Comparison of ENCODE assay signal across 8 mouse cellular contexts in the genomic region with DNA sequence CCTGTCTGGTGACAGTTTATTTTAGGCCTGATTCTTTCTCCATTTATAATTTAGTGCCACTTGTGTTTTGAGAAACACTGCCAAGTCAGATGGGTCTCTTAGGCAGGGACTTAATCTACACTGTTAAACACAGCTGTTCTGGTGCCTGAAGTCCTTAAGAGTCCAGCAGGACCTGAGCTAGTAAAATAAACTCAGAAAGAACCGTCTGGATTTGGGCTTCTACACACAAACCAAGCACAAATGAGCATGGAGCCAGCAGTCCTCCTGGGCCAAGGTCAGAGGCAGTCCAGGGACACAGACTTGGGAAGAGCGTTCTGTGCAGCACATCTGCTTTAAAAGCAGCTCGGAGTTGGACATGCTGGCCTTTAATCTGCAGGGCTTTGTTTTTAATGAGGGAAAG.
DNase-seq lines count a peak whose midpoint lies in the region; ATAC-seq and TF ChIP-seq lines count a peak whose summit lies in the region.

No protein-coding gene starts in this region.

- H3K27me3 ChIP-seq in limb, embryonic 15.5 days: no peaks in the 10 kb centered on the region
- no peaks in the 10 kb centered on the region for H3K27me3 ChIP-seq in stomach, postnatal 0 days (ENCODE audit: control insufficient read depth, insufficient read depth, low read length)
- no peaks in the 10 kb centered on the region for H3K27me3 ChIP-seq in forebrain, embryonic 10.5 days (ENCODE audit: poor library complexity, severe bottlenecking)

- ATAC-seq in cerebellum, adult (ENCODE audit: insufficient number of reproducible peaks, low FRiP score, low TSS enrichment): no peak
- ATAC-seq in limb, embryonic 15.5 days (ENCODE audit: insufficient number of reproducible peaks, low FRiP score, low TSS enrichment, low read depth): peak; percentile 55; the same call in 1 of the 2 replicates
- ATAC-seq in stomach, postnatal 0 days (ENCODE audit: low FRiP score, low TSS enrichment): no peak; the same call in 1 of the 2 replicates
- ATAC-seq in monocyte, adult 5-6 weeks (replicated peaks; ENCODE audit: insufficient number of reproducible peaks, low FRiP score, low TSS enrichment, poor library complexity, severe bottlenecking): no peak

- H3K9ac ChIP-seq in limb, embryonic 15.5 days: no peak overlapping the region
- no peak overlapping the region for H3K9ac ChIP-seq in stomach, postnatal 0 days (ENCODE audit: low read length)

- H3K4me2 ChIP-seq in limb, embryonic 15.5 days: no peak overlapping the region
- H3K4me2 ChIP-seq in stomach, postnatal 0 days (replicated peaks; ENCODE audit: low read depth): no peak overlapping the region

- TF ChIP-seq EP300 in stomach, postnatal 0 days (optimal IDR thresholded peaks at IDR 0.05): no peak

- peak overlapping the region; percentile 75 for H3K27ac ChIP-seq in limb, embryonic 15.5 days
- peak overlapping the region; percentile 61; the same call in 1 of the 2 replicates for H3K27ac ChIP-seq in stomach, postnatal 0 days (replicated peaks)
- no peak overlapping the region for H3K27ac ChIP-seq in forebrain, embryonic 10.5 days

- no peak for TF ChIP-seq CTCF in stomach, postnatal 0 days (IDR thresholded peaks at IDR 0.05; ENCODE audit: low read depth)

- no peak overlapping the region for H3K4me3 ChIP-seq in limb, embryonic 15.5 days
- H3K4me3 ChIP-seq in stomach, postnatal 0 days (ENCODE audit: low read depth, low read length): no peak overlapping the region
- H3K4me3 ChIP-seq in forebrain, embryonic 10.5 days: no peak overlapping the region

- H3K4me1 ChIP-seq in limb, embryonic 15.5 days: peaks cover 30% of the 10 kb centered on the region
- H3K4me1 ChIP-seq in stomach, postnatal 0 days (replicated peaks; ENCODE audit: control insufficient read depth, insufficient read depth): peaks cover 4% of the 10 kb centered on the region; the same call in 1 of the 2 replicates
- H3K4me1 ChIP-seq in forebrain, embryonic 10.5 days: peaks cover 15% of the 10 kb centered on the region

- H3K9me3 ChIP-seq in limb, embryonic 15.5 days: no peaks in the 10 kb centered on the region
- H3K9me3 ChIP-seq in stomach, postnatal 0 days (ENCODE audit: control insufficient read depth, low read length): no peaks in the 10 kb centered on the region
- no peaks in the 10 kb centered on the region for H3K9me3 ChIP-seq in forebrain, embryonic 10.5 days

- WGBS in limb, embryonic 15.5 days: 17% methylated on average over 3 of the region's 3 CpGs
- WGBS in stomach, postnatal 0 days: 30% methylated on average over 3 of the region's 3 CpGs
- 67% methylated on average over 3 of the region's 3 CpGs for WGBS in forebrain, embryonic 10.5 days

- H3K36me3 ChIP-seq in limb, embryonic 15.5 days: no peaks in the 10 kb centered on the region
- no peaks in the 10 kb centered on the region for H3K36me3 ChIP-seq in stomach, postnatal 0 days (ENCODE audit: control insufficient read depth, insufficient read depth, low read length)
- no peaks in the 10 kb centered on the region for H3K36me3 ChIP-seq in forebrain, embryonic 10.5 days (replicated peaks)

- peak; percentile 5 for DNase-seq in cerebellum, adult 11 months
- peak; percentile 39 for DNase-seq in brain, adult 2 months (ENCODE audit: low read depth, low spot score)
- peak; percentile 76 to 77 for DNase-seq in heart, postnatal 10 days
- peak; percentile 17 for DNase-seq in stomach, postnatal 0 days (ENCODE audit: low spot score)
- no peak for DNase-seq in forebrain, embryonic 10.5 days (ENCODE audit: extremely low spot score, low spot score)

- intact Hi-C loops in heart, postnatal 10 days (cut with DNase I): no loop called here
